Mouse (Mus musculus): ENCODE measurements around the gene Gm20388. TPM values are rescaled to one million over a fixed set of nuclear protein-coding genes. Genes with fewer than 3 reads are reported as not detected.

Gene Gm20388
- polyA plus RNA-seq, 1 experiment: 28.1 TPM

DNA sequence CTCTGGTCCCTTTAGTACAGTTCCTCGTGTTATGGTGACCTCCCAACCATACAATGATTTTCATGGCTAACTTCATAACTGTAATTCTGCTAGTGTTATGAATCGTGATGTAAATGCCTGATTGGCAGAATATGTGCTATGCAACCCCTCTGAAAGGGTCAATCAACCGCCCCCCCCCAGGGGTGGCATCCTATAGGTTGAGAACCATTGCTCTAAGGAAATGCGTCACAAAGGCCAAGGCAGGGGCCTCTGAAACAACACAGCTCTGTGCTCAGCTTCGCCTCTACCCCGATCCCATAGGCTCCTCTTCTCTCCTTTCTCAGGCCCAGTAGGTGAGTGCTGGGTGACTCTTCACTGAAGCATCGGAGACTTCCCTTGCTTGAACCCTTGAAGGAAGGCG lies 775.0 kb downstream of the Gm20388 start:
- Histone ChIP-seq H3K9me3 (replicated peaks; ENCODE audit: control insufficient read depth, insufficient read depth, low read length, poor library complexity, severe bottlenecking) (no peaks in the 10 kb centered on the region), H3K27me3 (ENCODE audit: control insufficient read depth, insufficient read depth, low read length, poor library complexity, severe bottlenecking) (no peaks in the 10 kb centered on the region), H3K9ac (ENCODE audit: low read depth, poor library complexity, severe bottlenecking) (no peak overlapping the region), H3K27ac (ENCODE audit: insufficient read depth, low read length) (no peak overlapping the region), H3K36me3 (ENCODE audit: control insufficient read depth, insufficient read depth, low read length, poor library complexity, severe bottlenecking) (no peaks in the 10 kb centered on the region), H3K4me1 (ENCODE audit: control insufficient read depth, insufficient read depth, low read length) (no peaks in the 10 kb centered on the region), H3K4me3 (ENCODE audit: low read depth, low read length) (no peak overlapping the region)
- TF ChIP-seq EP300 (IDR thresholded peaks at IDR 0.05; ENCODE audit: insufficient read depth, low read depth, low read length) (no peak), POLR2A (IDR thresholded peaks at IDR 0.05; ENCODE audit: insufficient read depth, low read length) (no peak), CTCF (IDR thresholded peaks at IDR 0.05; ENCODE audit: low read depth, low read length) (no peak)

DNA sequence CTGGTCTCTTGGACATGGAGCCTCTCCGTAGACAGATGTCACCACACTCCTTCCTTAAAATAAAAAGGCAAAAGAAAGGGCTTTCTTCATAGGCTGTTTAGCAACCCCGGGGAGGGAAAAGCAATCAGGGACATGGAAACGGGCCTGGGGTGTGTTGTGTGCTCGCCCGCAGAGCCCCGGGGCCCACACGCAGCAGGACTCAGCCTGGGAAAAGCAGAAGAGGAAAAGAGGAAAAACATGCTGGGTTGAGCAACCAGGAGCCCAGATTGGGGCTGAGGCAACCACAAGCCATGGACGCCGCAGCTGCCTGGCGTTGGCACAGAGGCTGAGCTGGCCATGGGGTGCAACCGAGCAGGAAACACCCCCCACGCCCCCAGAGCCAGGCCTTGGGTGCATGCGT lies 775.4 kb downstream of the Gm20388 start:
- no peak for TF ChIP-seq POLR2A (IDR thresholded peaks at IDR 0.05; ENCODE audit: insufficient read depth, low read length)
- TF ChIP-seq CTCF (IDR thresholded peaks at IDR 0.05; ENCODE audit: low read depth, low read length): no peak
- TF ChIP-seq EP300 (IDR thresholded peaks at IDR 0.05; ENCODE audit: insufficient read depth, low read depth, low read length): no peak
- H3K4me3 ChIP-seq (ENCODE audit: low read depth, low read length): no peak overlapping the region
- no peaks in the 10 kb centered on the region for H3K36me3 ChIP-seq (ENCODE audit: control insufficient read depth, insufficient read depth, low read length, poor library complexity, severe bottlenecking)
- no peaks in the 10 kb centered on the region for H3K9me3 ChIP-seq (replicated peaks; ENCODE audit: control insufficient read depth, insufficient read depth, low read length, poor library complexity, severe bottlenecking)
- H3K27me3 ChIP-seq (ENCODE audit: control insufficient read depth, insufficient read depth, low read length, poor library complexity, severe bottlenecking): no peaks in the 10 kb centered on the region
- H3K4me1 ChIP-seq (ENCODE audit: control insufficient read depth, insufficient read depth, low read length): no peaks in the 10 kb centered on the region
- H3K27ac ChIP-seq (ENCODE audit: insufficient read depth, low read length): no peak overlapping the region
- no peak overlapping the region for H3K9ac ChIP-seq (ENCODE audit: low read depth, poor library complexity, severe bottlenecking)

DNA sequence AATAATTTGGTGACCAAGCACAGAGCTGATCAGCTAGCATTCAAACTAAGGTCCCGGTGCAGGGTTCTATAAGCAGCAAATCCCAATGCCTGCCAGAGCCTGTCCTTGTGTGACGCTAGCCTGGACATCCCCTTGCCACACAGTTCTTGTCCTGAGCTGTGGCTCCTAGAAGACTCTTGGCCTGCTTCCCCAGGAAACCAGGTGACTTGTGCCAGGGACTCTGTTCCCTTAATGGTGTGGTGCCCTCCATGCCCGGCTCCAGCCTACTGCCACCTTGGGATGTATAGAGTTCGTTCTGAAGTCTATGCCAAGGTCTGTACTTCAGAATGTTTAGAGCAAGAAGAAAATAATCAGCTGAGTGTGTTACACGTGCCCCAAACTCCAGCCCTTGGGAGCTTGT lies 775.9 kb downstream of the Gm20388 start:
- Histone ChIP-seq H3K9me3 (replicated peaks; ENCODE audit: control insufficient read depth, insufficient read depth, low read length, poor library complexity, severe bottlenecking) (no peaks in the 10 kb centered on the region), H3K36me3 (ENCODE audit: control insufficient read depth, insufficient read depth, low read length, poor library complexity, severe bottlenecking) (no peaks in the 10 kb centered on the region), H3K4me3 (ENCODE audit: low read depth, low read length) (no peak overlapping the region), H3K27me3 (ENCODE audit: control insufficient read depth, insufficient read depth, low read length, poor library complexity, severe bottlenecking) (no peaks in the 10 kb centered on the region), H3K4me1 (ENCODE audit: control insufficient read depth, insufficient read depth, low read length) (no peaks in the 10 kb centered on the region), H3K9ac (ENCODE audit: low read depth, poor library complexity, severe bottlenecking) (no peak overlapping the region), H3K27ac (ENCODE audit: insufficient read depth, low read length) (no peak overlapping the region)
- no peak for TF ChIP-seq EP300 (IDR thresholded peaks at IDR 0.05; ENCODE audit: insufficient read depth, low read depth, low read length)
- TF ChIP-seq CTCF (IDR thresholded peaks at IDR 0.05; ENCODE audit: low read depth, low read length): no peak

DNA sequence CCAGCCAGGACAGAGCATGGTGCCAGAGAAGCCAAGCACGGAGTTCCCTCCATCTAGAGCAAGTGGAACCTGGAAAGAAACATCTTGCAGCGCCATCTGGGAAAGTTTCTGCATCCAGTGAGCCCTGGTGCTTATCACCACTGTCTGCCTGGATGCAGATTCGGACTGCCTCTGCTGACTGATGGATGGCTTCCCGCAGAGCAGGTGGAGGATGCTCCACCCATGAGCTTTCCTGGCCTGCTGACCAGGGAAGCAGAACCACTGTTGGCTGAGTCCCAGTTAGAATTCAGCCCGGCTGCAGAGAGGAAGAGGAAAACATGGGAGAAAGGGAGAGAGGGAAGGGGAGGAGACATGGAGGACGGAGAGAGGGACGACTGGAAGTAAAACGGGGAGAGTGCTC lies 777.1 kb downstream of the Gm20388 start:
- no peak overlapping the region for H3K4me3 ChIP-seq (ENCODE audit: low read depth, low read length)
- no peaks in the 10 kb centered on the region for H3K27me3 ChIP-seq (ENCODE audit: control insufficient read depth, insufficient read depth, low read length, poor library complexity, severe bottlenecking)
- H3K9ac ChIP-seq (ENCODE audit: low read depth, poor library complexity, severe bottlenecking): no peak overlapping the region

DNA sequence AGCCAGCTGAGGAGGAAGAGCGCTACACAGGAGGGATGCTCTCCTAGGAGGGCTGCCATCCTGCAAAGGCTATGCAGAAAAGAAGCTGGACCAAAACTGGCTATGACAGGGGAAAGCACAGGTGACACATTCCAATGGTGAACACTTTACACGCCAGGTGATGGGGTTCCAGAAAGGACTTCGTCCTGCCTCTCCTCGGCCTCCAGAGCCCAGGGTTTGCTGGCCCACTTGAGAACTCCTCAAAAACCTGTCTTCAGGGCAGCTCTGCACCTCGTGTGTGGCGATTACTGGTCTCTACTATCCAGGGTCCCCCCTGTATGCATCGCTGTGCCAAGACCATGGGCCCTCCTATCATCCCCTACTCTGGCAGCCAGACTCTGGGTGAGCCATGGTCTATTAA lies 777.9 kb downstream of the Gm20388 start:
- no peak overlapping the region for H3K27ac ChIP-seq (ENCODE audit: insufficient read depth, low read length)
- H3K9ac ChIP-seq (ENCODE audit: low read depth, poor library complexity, severe bottlenecking): no peak overlapping the region
- H3K9me3 ChIP-seq (replicated peaks; ENCODE audit: control insufficient read depth, insufficient read depth, low read length, poor library complexity, severe bottlenecking): no peaks in the 10 kb centered on the region
- TF ChIP-seq EP300 (IDR thresholded peaks at IDR 0.05; ENCODE audit: insufficient read depth, low read depth, low read length) (no peak), POLR2A (IDR thresholded peaks at IDR 0.05; ENCODE audit: insufficient read depth, low read length) (no peak), CTCF (IDR thresholded peaks at IDR 0.05; ENCODE audit: low read depth, low read length) (no peak)
- H3K4me3 ChIP-seq (ENCODE audit: low read depth, low read length): no peak overlapping the region
- H3K36me3 ChIP-seq (ENCODE audit: control insufficient read depth, insufficient read depth, low read length, poor library complexity, severe bottlenecking): no peaks in the 10 kb centered on the region
- no peaks in the 10 kb centered on the region for H3K4me1 ChIP-seq (ENCODE audit: control insufficient read depth, insufficient read depth, low read length)
- H3K27me3 ChIP-seq (ENCODE audit: control insufficient read depth, insufficient read depth, low read length, poor library complexity, severe bottlenecking): no peaks in the 10 kb centered on the region

More for the DNA sequence above, 777.1 kb downstream of the Gm20388 start:
- Histone ChIP-seq H3K4me1 (ENCODE audit: control insufficient read depth, insufficient read depth, low read length) (no peaks in the 10 kb centered on the region), H3K9me3 (replicated peaks; ENCODE audit: control insufficient read depth, insufficient read depth, low read length, poor library complexity, severe bottlenecking) (no peaks in the 10 kb centered on the region), H3K36me3 (ENCODE audit: control insufficient read depth, insufficient read depth, low read length, poor library complexity, severe bottlenecking) (no peaks in the 10 kb centered on the region), H3K27ac (ENCODE audit: insufficient read depth, low read length) (no peak overlapping the region)
- TF ChIP-seq POLR2A (IDR thresholded peaks at IDR 0.05; ENCODE audit: insufficient read depth, low read length): no peak

DNA sequence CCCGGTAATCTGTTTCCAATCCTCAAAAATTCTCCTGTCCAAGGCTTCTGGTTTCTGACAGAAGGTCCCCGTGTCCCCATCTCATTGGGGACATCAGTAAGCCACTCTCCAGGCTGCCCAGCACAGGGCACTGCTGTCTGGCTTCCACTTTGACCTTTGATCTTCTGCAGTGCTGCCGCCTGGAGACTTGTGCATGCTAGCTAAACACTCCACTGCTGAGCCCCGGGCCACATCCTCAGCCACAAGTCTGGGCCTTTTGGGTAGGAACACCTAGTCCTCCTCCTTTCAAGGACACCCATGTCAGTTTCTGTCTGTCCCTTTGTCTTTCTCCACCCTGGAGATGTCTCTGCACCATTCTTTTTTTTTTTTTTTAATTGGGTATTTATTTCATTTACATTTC lies 782.3 kb downstream of the Gm20388 start:
- TF ChIP-seq CTCF (IDR thresholded peaks at IDR 0.05; ENCODE audit: low read depth, low read length): no peak
- no peak for TF ChIP-seq EP300 (IDR thresholded peaks at IDR 0.05; ENCODE audit: insufficient read depth, low read depth, low read length)
- no peak for TF ChIP-seq POLR2A (IDR thresholded peaks at IDR 0.05; ENCODE audit: insufficient read depth, low read length)
- no peak overlapping the region for H3K4me3 ChIP-seq (ENCODE audit: low read depth, low read length)
- no peak overlapping the region for H3K27ac ChIP-seq (ENCODE audit: insufficient read depth, low read length)
- H3K27me3 ChIP-seq (ENCODE audit: control insufficient read depth, insufficient read depth, low read length, poor library complexity, severe bottlenecking): no peaks in the 10 kb centered on the region
- no peaks in the 10 kb centered on the region for H3K36me3 ChIP-seq (ENCODE audit: control insufficient read depth, insufficient read depth, low read length, poor library complexity, severe bottlenecking)
- H3K9ac ChIP-seq (ENCODE audit: low read depth, poor library complexity, severe bottlenecking): no peak overlapping the region
- H3K4me1 ChIP-seq (ENCODE audit: control insufficient read depth, insufficient read depth, low read length): no peaks in the 10 kb centered on the region
- no peaks in the 10 kb centered on the region for H3K9me3 ChIP-seq (replicated peaks; ENCODE audit: control insufficient read depth, insufficient read depth, low read length, poor library complexity, severe bottlenecking)

Measured in ES-Bruce4 (cell line).